Mouse (Mus musculus) forebrain, embryonic 11.5 days (tissue): ENCODE measurements around the gene Odf3. TPM values are rescaled to one million over a fixed set of nuclear protein-coding genes. Genes with fewer than 3 reads are reported as not detected.
A peak's percentile ranks its signal among the peaks of the same experiment; 100 is the strongest.

Experiments
- ATAC-seq: fragments of 200-750 bp; cut with Nextera tagmentation; replicated peaks from 2 replicates; pipeline ENCODE4 v1.8.0; 2017; ENCODE audit warnings: moderate TSS enrichment; ENCODE audit not compliant: low FRiP score
- DNase-seq: peaks from one replicate; pipeline ENCODE4 v3.0.0-alpha.2; 2017; ENCODE audit warnings: low spot score
- H3K27ac ChIP-seq: fragments of 300-500 bp; sonication (generic); 2 replicates; pipeline ENCODE4 v1.5.1; 2014; ENCODE audit warnings: low read depth, low read length
- H3K27me3 ChIP-seq: fragments of 300-500 bp; sonication (generic); 2 replicates; pipeline ENCODE4 v1.6.1; 2014; ENCODE audit warnings: mild to moderate bottlenecking, low read length, mixed read lengths; ENCODE audit not compliant: control insufficient read depth, insufficient read depth
- H3K36me3 ChIP-seq: fragments of 300-500 bp; sonication (generic); 2 replicates; pipeline ENCODE4 v1.6.1; 2014; ENCODE audit warnings: mild to moderate bottlenecking, low read length, moderate library complexity, mixed read lengths; ENCODE audit not compliant: control insufficient read depth, insufficient read depth
- H3K4me1 ChIP-seq: fragments of 300-500 bp; sonication (generic); replicated peaks from 2 replicates; pipeline ENCODE4 v1.6.1; 2014; ENCODE audit warnings: low read length, mixed read lengths; ENCODE audit not compliant: control insufficient read depth, insufficient read depth
- H3K4me2 ChIP-seq: fragments of 300-500 bp; sonication (generic); 2 replicates; pipeline ENCODE4 v1.6.1; 2014; ENCODE audit warnings: low read depth, mild to moderate bottlenecking, low read length, moderate library complexity, mixed read lengths; ENCODE audit not compliant: severe bottlenecking
- H3K4me3 ChIP-seq: fragments of 300-500 bp; sonication (generic); 2 replicates; pipeline ENCODE4 v1.5.1; 2014; ENCODE audit warnings: low read depth, low read length
- H3K9ac ChIP-seq: fragments of 300-500 bp; sonication (generic); 2 replicates; pipeline ENCODE4 v1.6.1; 2014; ENCODE audit warnings: low read length
- H3K9me3 ChIP-seq: fragments of 300-500 bp; sonication (generic); 2 replicates; pipeline ENCODE4 v1.6.1; 2016; ENCODE audit warnings: low read length, mixed read lengths; ENCODE audit not compliant: control insufficient read depth
- WGBS: fragments of 180-500 bp; shearing (Covaris S2); extraction: QIAGEN DNeasy Blood & Tissue Kit; methylation state at CpG from one replicate; pipeline ENCODE4 v1.1.7; 2014; 5-methylcytosine and 5-hydroxymethylcytosine counted together
- polyA plus RNA-seq: library from polyadenylated mRNA; unstranded; fragments of >200 nt; fragmentation: Nextera tagmentation; extraction: Ambion mirVana; gene quantifications from 2 replicates; pipeline ENCODE4 v1.2.1, GENCODE M21; 2014

Gene Odf3
- polyA plus RNA-seq, 1 experiment from 2014 or later: not detected

GRCm38 (mm10) chr7:140836243-140837115, 11.1 kb upstream of the Odf3 start:
- Histone ChIP-seq H3K9ac (no peak overlapping the region), H3K4me2 (no peak overlapping the region), H3K27me3 (0 out of 2 replicates have a peak, but pooled peaks cover 2% of the 10 kb centered on the region), H3K27ac (no peak overlapping the region), H3K4me3 (no peak overlapping the region), H3K4me1 (no peaks in the 10 kb centered on the region; the same call in 1 of the 2 replicates), H3K9me3 (no peaks in the 10 kb centered on the region), H3K36me3 (no peaks in the 10 kb centered on the region)
- ATAC-seq: no peak
- DNase-seq: peak; percentile 40
- 84% methylated on average over 9 of the region's 9 CpGs for WGBS

DNA sequence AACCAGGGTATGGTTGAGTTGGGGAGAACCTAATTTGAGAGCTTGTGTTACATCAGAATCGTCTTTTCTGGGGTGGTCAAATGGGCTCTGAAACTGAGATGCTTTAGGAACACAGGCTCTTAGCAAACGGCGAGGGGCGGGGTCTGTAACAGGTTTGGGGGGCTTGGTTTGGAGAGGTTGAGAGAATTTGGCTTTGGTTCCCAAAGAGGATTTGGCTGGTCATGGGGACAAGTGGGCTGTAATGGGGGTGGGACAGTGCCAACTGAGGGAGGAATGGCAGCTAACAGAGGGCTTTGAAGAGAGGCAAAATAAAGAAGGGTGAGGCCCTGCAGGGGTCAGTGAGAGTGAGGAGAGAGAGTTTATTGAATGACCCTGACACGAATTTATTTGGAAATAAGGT, 8.0 kb upstream of the Odf3 start:
- ATAC-seq (no peak), DNase-seq (peak; percentile 33)
- no peaks in the 10 kb centered on the region for H3K36me3 ChIP-seq
- no peaks in the 10 kb centered on the region; the same call in 1 of the 2 replicates for H3K4me1 ChIP-seq
- H3K27me3 ChIP-seq: 0 out of 2 replicates have a peak, but pooled peaks cover 2% of the 10 kb centered on the region
- H3K27ac ChIP-seq: no peak overlapping the region
- 67% methylated on average over 5 of the region's 5 CpGs for WGBS
- no peaks in the 10 kb centered on the region for H3K9me3 ChIP-seq
- no peak overlapping the region for H3K9ac ChIP-seq
- H3K4me2 ChIP-seq: no peak overlapping the region
- no peak overlapping the region for H3K4me3 ChIP-seq

DNA sequence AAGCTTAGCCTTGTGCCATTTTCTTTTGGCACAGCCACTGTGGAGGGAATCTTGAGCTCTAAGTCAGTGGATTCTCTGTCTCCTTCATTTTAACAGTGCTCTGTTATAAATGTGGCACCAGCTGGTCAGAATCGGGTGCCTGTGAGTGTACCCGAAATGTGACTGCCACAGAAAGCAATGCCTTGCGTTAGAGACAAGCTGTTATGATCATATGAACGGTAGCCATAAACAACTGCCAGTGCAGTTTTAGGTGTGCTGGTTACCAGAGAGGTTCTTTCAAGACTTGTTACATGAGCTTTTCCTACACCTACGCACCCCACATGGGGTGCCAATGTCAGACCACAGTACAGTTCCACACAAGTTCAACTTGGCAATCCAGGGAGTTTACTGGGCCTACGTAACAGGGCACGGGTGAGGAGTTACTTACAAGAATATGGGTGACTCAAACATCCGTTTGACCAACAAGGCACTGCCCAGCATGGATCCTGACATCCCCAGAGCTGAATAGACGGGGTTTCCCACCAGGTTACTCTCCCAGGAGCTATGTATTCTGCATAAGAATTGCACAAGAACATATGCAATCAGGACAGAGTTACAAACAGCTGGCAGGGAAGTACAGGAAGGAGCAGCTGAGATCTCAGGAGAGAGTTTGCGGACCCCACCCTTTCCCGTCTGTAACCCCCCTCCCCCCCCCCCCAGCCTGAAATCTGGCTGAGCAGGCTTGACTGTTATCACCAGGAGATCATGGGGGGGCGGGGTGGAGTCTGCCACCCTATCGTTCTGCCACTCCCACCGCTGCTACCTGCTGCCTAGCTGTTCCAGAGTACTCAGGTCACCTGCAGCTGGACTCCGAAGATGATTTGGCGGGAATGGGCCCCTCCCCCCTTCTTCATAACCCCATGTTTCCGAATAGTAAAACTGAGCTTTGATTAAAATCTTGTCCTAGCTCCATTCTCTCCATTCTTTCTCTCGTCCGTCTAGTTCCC, 6.6 kb upstream of the Odf3 start:
- H3K9ac ChIP-seq: no peak overlapping the region
- no peak for ATAC-seq
- no peaks in the 10 kb centered on the region for H3K9me3 ChIP-seq
- DNase-seq: no peak
- 41% methylated on average over 18 of the region's 19 CpGs for WGBS
- H3K4me2 ChIP-seq: no peak overlapping the region
- H3K4me1 ChIP-seq: no peaks in the 10 kb centered on the region
- H3K27me3 ChIP-seq: 0 out of 2 replicates have a peak, but pooled peaks cover 2% of the 10 kb centered on the region
- H3K36me3 ChIP-seq: no peaks in the 10 kb centered on the region
- no peak overlapping the region for H3K4me3 ChIP-seq
- H3K27ac ChIP-seq: no peak overlapping the region

DNA sequence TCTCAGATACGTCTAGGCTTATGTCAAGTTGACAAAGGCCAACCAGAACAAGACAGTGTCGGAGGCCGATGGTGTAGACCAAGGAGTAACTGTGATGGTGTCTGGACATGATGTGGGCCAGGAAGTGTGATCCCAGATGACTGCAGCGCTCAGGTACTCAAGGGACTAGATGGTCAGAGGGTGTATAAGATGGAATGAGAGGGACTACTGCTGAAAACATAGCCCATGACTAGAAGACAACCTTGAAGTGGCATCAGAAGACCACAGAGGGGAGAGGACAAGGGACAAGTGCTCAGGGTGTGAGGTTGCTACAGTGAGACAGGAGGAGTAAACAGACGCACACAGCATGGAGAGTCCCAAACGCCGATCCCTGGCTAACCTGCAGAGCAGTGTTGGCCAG, 3.8 kb upstream of the Odf3 start:
- Histone ChIP-seq H3K4me2 (no peak overlapping the region), H3K36me3 (no peaks in the 10 kb centered on the region), H3K27ac (no peak overlapping the region), H3K4me1 (no peaks in the 10 kb centered on the region), H3K9me3 (no peaks in the 10 kb centered on the region), H3K9ac (no peak overlapping the region), H3K27me3 (0 out of 2 replicates have a peak, but pooled peaks cover 2% of the 10 kb centered on the region), H3K4me3 (no peak overlapping the region)
- 80% methylated on average over 7 of the region's 7 CpGs for WGBS
- DNase-seq: no peak
- no peak for ATAC-seq

DNA sequence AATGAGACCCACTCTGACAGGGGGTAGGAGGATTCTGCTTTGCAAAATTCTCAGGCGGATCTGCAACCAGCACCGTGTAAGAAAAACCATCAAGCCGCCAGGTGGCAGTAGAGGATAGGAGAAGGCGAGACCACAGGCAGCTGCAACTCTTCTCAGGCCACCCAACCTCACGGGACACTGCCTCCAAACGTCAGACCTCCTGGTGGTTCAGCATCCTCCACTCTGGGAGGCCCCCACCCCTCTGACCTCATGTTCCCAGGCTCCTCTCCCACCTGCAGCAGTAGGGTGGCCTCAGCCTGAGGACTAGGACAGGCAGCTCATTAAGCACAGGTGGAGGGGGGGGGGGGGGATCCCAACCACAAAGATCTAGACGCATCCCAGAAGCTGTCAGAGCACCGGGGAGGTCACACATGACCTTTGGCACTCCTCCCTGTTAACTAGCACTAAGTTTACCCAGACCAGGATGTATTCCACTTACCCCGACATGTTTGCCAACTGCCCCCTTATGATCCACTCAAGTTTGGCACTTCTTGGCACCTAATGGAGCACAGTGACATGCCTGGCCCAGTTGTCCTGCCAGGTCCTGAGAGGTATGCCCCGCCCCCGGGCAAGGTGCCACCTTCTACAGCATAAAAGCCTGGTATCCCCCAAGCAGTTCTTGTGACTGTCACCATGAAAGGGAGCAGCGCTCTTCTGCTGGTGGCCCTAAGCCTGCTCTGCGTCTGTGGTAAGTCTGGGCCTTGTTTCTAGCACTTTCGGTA, 2.5 kb upstream of the Odf3 start, which contains the start of gene Scgb1c1:
Scgb1c1 (plus strand) TSS at position 643 of the 761 bp plus-strand sequence.
- H3K4me3 ChIP-seq: no peak within 1 kb of the TSS
- H3K36me3 ChIP-seq: no peaks in the 10 kb centered on the region
- no peak within 1 kb of the TSS for H3K9ac ChIP-seq
- DNase-seq (peak; percentile 92), ATAC-seq (peak; percentile 74)
- no peaks in the 10 kb centered on the region for H3K9me3 ChIP-seq
- no peak within 1 kb of the TSS for H3K4me2 ChIP-seq
- no peaks in the 10 kb centered on the region for H3K4me1 ChIP-seq
- 36% methylated on average over 14 of the region's 14 CpGs for WGBS
- H3K27ac ChIP-seq: no peak within 1 kb of the TSS
- H3K27me3 ChIP-seq: 0 out of 2 replicates have a peak, but pooled peaks cover 2% of the 10 kb centered on the region

DNA sequence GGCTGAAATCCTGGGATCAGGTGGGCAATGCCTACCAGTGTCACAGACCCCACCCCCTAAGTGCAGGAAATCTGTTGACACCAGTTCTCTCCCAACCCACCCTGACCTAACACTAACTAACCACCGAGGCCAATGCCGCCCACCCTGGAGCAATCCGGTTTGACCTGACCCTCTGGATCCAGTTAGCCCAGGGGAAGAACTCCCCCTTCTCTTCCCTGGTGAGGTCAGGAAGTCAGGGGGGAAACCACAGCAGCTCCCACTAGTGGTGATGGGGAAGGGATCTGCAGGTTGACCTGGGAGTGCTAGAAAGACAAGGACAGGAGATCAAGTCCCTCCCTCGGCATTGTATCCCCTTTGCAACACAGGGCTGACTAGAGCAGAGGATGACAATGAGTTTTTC, 1.9 kb upstream of the Odf3 start:
- Histone ChIP-seq H3K9me3 (no peaks in the 10 kb centered on the region), H3K4me2 (no peak overlapping the region), H3K27me3 (0 out of 2 replicates have a peak, but pooled peaks cover 2% of the 10 kb centered on the region), H3K27ac (no peak overlapping the region), H3K36me3 (no peaks in the 10 kb centered on the region), H3K9ac (no peak overlapping the region), H3K4me1 (no peaks in the 10 kb centered on the region), H3K4me3 (no peak overlapping the region)
- DNase-seq (peak; percentile 48), ATAC-seq (no peak)
- WGBS: 72% methylated on average over 4 of the region's 4 CpGs

DNA sequence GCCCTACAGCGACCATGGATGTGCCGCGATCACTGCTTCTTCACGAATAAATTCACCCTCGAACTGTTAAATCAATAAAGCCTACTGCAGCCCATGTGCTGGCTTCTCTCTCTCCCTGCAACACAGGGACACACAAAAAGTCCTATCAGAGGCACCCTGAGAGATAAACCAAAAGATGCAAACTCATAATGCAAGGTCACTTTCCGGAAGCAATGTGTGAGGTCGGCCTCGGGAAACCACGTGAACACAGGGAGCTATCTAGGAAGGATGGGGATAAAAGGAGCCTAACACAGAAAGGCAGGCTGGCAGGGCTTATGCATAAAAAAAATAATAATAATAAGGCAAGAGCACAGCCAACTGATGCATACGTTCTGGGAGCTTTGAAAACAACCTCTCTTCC, 929 bp upstream of the Odf3 start:
- no peak overlapping the region for H3K27ac ChIP-seq
- H3K4me2 ChIP-seq: no peak overlapping the region
- no peak overlapping the region for H3K9ac ChIP-seq
- no peak for ATAC-seq
- H3K9me3 ChIP-seq: no peaks in the 10 kb centered on the region
- WGBS: 86% methylated on average over 10 of the region's 10 CpGs
- no peaks in the 10 kb centered on the region for H3K4me1 ChIP-seq
- DNase-seq: no peak
- no peaks in the 10 kb centered on the region for H3K36me3 ChIP-seq
- no peaks in the 10 kb centered on the region for H3K27me3 ChIP-seq
- no peak overlapping the region for H3K4me3 ChIP-seq

GRCm38 (mm10) chr7:140848591-140848990, 986 bp downstream of the Odf3 start:
- Histone ChIP-seq H3K27me3 (no peaks in the 10 kb centered on the region), H3K27ac (no peak overlapping the region), H3K4me1 (no peaks in the 10 kb centered on the region), H3K9ac (no peak overlapping the region), H3K4me3 (no peak overlapping the region), H3K4me2 (no peak overlapping the region), H3K36me3 (peaks cover 5% of the 10 kb centered on the region; the same call in 1 of the 2 replicates), H3K9me3 (no peaks in the 10 kb centered on the region)
- 93% methylated on average over 10 of the region's 10 CpGs for WGBS
- ATAC-seq (no peak), DNase-seq (no peak)
